Mouse (Mus musculus) forebrain, postnatal 0 days (tissue): ENCODE results near the gene Samd1. TPM values are rescaled to one million over a fixed set of nuclear protein-coding genes. Genes with fewer than 3 reads are reported as not detected.

ENCODE experiments used
- ATAC-seq: fragments of 200-750 bp; cut with Nextera tagmentation; 2 replicates; pipeline ENCODE4 v1.8.0; 2017; ENCODE audit warnings: mild to moderate bottlenecking, moderate library complexity
- DNase-seq: peaks from one replicate; pipeline ENCODE4 v3.0.0-alpha.2; 2015
- H3K27ac ChIP-seq: fragments of 300-500 bp; sonication (generic); 2 replicates; pipeline ENCODE4 v1.5.1; 2014; ENCODE audit warnings: low read depth, mild to moderate bottlenecking, antibody characterized with exemption, low read length, moderate library complexity, mixed read lengths
- H3K27me3 ChIP-seq: fragments of 300-500 bp; sonication (generic); 2 replicates; pipeline ENCODE4 v1.6.1; 2014; ENCODE audit warnings: mild to moderate bottlenecking, low read length, mixed read lengths; ENCODE audit not compliant: insufficient read depth
- H3K36me3 ChIP-seq: fragments of 300-500 bp; sonication (generic); 2 replicates; pipeline ENCODE4 v1.6.1; 2014; ENCODE audit warnings: mild to moderate bottlenecking, moderate library complexity; ENCODE audit not compliant: insufficient read depth
- H3K4me1 ChIP-seq: fragments of 300-500 bp; sonication (generic); 2 replicates; pipeline ENCODE4 v1.6.1; 2014; ENCODE audit warnings: antibody characterized with exemption; ENCODE audit not compliant: insufficient read depth
- H3K4me2 ChIP-seq: fragments of 300-500 bp; sonication (generic); 2 replicates; pipeline ENCODE4 v1.6.1; 2014; ENCODE audit warnings: low read depth, mild to moderate bottlenecking, moderate library complexity
- H3K4me3 ChIP-seq: fragments of 300-500 bp; sonication (generic); 2 replicates; pipeline ENCODE4 v1.5.1; 2014; ENCODE audit warnings: low read depth, low read length, mixed read lengths
- H3K9ac ChIP-seq: fragments of 300-500 bp; sonication (generic); 2 replicates; pipeline ENCODE4 v1.6.1; 2014; ENCODE audit warnings: mild to moderate bottlenecking
- H3K9me3 ChIP-seq: fragments of 300-500 bp; sonication (generic); 2 replicates; pipeline ENCODE4 v1.6.1; 2016; ENCODE audit warnings: low read length
- CTCF ChIP-seq: sonication (generic); IDR thresholded peaks from 2 replicates; pipeline ENCODE4 v1.5.1; 2016; ENCODE audit warnings: antibody characterized with exemption, control low read depth, low read depth
- WGBS: fragments of 180-500 bp; shearing (Covaris S2); extraction: QIAGEN DNeasy Blood & Tissue Kit; methylation state at CpG from one replicate; pipeline ENCODE4 v1.1.7; 2014; 5-methylcytosine and 5-hydroxymethylcytosine counted together
- polyA plus RNA-seq: library from polyadenylated mRNA; unstranded; fragments of >200 nt; fragmentation: Nextera tagmentation; extraction: Ambion mirVana; gene quantifications from 2 replicates; pipeline ENCODE4 v1.2.1, GENCODE M21; 2015
- total RNA-seq: library from RNA; depleted of rRNA; stranded (reverse); fragments of >200 nt; gene quantifications from 2 replicates; pipeline ENCODE4 v1.2.3, GENCODE M21; 2014

Samd1 gene
- total and polyA plus RNA-seq, 2 experiments from 2014 or later = 6.7 to 116 TPM

DNA sequence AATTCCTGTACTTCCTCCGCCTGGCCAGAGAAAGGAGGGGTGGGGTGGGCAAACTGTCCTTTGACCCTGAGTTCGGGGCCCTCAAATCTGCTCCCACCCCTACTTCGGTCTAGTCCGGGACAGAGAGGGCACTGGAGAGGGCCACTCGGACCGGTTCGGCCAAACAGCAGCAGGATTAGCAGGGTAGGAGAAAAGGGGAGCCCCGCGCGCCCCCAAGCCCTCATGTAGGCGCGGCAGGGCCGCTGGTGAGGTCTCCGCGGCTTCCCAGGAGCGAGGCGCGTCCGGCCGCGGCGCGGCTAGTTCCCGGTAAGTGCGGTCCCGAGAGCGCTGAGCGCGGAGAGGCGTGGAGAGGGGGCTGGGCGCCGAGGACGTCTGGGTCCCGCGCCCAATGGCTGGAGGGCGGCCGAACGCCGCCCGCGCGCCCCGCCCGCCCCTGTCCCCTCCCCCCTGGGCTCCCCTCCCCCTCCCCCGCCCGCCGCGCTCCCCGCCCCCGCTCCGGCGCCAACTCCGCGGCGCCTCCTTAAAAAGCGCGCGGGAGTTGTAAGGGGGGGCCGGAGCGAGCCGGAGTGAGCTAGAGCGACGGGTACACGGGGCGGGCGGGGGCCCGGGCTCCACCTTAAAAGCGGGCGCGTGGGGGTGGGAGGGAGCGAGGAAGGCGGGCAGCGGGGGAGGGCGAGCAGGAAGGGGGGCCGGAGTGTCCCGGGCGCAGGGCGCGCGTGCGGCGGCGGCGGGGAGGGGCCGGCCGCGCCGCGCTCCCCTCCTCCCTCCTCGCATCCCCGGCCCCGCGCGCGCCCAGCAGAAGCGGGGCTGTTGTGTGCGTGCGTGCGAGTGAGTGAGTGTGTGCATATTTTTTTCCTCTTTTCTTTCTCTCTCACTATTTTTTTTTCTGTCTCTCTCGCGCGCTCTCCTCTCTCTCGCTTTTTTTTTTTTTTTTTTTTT lies 636 bp upstream of the Samd1 start:
- WGBS = 2% methylated on average over 41 of the region's 103 CpGs

DNA sequence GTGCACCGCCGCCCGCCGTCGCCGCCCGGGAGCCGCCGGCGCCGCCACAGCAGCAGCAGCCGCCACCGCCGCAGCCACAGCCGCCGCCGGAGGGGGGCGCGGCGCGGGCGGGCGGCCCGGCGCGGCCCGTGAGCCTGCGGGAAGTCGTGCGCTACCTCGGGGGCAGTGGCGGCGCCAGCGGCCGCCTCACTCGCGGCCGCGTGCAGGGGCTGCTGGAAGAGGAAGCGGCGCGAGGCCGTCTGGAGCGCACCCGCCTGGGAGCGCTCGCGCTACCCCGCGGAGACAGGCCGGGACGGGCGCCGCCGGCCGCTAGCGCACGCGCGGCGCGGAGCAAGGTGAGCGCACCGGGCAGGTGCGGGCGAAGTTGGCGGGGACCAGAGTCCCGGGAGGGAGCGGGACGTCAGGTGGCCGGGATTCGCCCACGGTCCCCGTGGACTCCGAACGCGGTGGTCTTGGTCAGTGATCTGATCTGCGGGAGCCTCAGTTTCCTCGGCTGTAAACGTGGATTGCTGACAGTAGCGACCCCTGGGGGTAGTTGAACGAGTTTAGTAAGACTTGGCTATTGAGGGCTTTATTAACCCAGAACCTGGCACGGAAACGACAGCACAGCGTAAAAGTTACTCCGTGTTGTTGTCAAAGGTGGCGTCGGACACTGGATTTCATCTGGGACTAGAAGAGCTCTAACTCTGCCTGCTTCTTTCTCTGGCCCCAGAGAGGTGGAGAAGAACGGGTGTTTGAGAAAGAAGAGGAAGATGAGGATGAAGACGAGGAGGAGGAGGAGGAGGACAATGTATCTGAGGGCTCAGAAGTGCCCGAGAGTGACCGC lies 972 bp downstream of the Samd1 start:
- Histone ChIP-seq H3K4me1 (peaks cover 9% of the 10 kb centered on the region), H3K36me3 (peaks cover 28% of the 10 kb centered on the region), H3K9ac (peak overlapping the region; percentile 83), H3K9me3 (no peaks in the 10 kb centered on the region), H3K27me3 (no peaks in the 10 kb centered on the region), H3K27ac (peak overlapping the region; percentile 92), H3K4me3 (peak overlapping the region; percentile 76), H3K4me2 (peak overlapping the region; percentile 91)
- ATAC-seq = peak; percentile 42
- WGBS = under 1% methylated on average over 69 of the region's 92 CpGs
- peak; percentile 68 for TF ChIP-seq CTCF
- peak; percentile 77 for DNase-seq

More for the DNA sequence above, 636 bp upstream of the Samd1 start:
- ATAC-seq = peak; percentile 75
- peak; percentile 85 for DNase-seq
- H3K4me2 ChIP-seq = peak overlapping the region; percentile 91
- peak overlapping the region; percentile 83 for H3K9ac ChIP-seq
- no peaks in the 10 kb centered on the region for H3K27me3 ChIP-seq
- peak overlapping the region; percentile 92 for H3K27ac ChIP-seq
- no peak for TF ChIP-seq CTCF
- H3K4me3 ChIP-seq = peak overlapping the region; percentile 76
- peaks cover 35% of the 10 kb centered on the region for H3K36me3 ChIP-seq
- H3K9me3 ChIP-seq = no peaks in the 10 kb centered on the region
- H3K4me1 ChIP-seq = peaks cover 9% of the 10 kb centered on the region

DNA sequence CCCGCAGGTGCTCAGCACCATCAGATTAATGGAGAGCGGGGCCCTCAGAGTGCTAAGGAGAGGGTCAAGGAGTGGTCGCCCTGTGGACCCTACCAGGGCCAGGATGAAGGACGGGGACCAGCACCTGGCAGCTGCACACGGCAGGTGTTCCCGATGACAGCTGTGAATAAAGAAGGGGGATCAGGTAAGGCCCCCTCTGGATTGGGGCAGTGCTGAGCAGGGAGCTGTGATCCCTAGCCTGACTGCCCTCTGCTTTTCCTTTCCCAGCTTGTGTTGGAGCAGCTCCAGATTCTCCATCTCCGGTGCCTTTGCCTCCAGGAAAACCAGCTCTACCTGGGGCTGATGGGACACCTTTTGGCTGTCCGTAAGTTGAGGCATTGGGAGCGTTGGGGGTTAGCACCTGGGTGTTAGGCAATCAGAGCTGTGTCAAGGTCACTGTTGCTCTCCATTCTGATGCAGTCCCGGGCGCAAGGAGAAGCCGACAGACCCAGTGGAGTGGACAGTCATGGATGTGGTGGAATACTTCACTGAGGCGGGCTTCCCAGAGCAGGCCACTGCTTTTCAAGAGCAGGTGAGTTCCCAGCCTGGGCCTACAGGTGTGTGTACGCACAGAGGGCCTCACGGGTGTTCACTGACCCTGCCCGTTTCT lies 1.7 kb downstream of the Samd1 start:
- no peak for TF ChIP-seq CTCF
- ATAC-seq = no peak
- peak overlapping the region; percentile 76 for H3K4me3 ChIP-seq
- 67% methylated on average over 16 of the region's 16 CpGs for WGBS
- H3K27ac ChIP-seq = no peak overlapping the region
- H3K27me3 ChIP-seq = no peaks in the 10 kb centered on the region
- DNase-seq = no peak
- no peaks in the 10 kb centered on the region for H3K9me3 ChIP-seq
- H3K36me3 ChIP-seq = peaks cover 24% of the 10 kb centered on the region
- H3K9ac ChIP-seq = peak overlapping the region; percentile 83; the same call in 1 of the 2 replicates
- peak overlapping the region; percentile 91 for H3K4me2 ChIP-seq
- peaks cover 14% of the 10 kb centered on the region for H3K4me1 ChIP-seq

DNA sequence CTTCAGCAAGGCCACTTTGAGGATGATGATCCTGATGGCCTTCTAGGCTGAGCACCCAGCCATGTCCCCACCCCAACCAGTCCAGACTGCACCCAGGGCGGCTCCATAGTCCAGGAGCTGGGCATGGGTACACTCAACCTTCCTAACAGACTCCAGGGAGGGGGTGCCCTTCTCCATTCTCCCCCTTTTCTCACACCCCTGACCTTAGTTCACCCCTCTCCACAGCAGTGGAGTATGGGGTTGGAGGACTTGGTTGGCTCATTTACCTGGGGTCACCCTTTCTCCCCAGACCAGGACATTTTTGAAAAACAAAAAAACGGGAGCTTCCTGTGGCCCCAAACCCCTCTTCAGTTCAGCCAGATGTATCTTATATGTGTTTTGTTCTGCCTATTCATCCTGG lies 2.4 kb downstream of the Samd1 start:
- no peak for ATAC-seq
- Histone ChIP-seq H3K27me3 (no peaks in the 10 kb centered on the region), H3K4me2 (no peak overlapping the region), H3K4me3 (no peak overlapping the region), H3K27ac (no peak overlapping the region), H3K9ac (no peak overlapping the region), H3K4me1 (peaks cover 17% of the 10 kb centered on the region), H3K36me3 (peaks cover 18% of the 10 kb centered on the region), H3K9me3 (no peaks in the 10 kb centered on the region)
- WGBS = 92% methylated on average over 2 of the region's 2 CpGs
- no peak for DNase-seq
- no peak for TF ChIP-seq CTCF

DNA sequence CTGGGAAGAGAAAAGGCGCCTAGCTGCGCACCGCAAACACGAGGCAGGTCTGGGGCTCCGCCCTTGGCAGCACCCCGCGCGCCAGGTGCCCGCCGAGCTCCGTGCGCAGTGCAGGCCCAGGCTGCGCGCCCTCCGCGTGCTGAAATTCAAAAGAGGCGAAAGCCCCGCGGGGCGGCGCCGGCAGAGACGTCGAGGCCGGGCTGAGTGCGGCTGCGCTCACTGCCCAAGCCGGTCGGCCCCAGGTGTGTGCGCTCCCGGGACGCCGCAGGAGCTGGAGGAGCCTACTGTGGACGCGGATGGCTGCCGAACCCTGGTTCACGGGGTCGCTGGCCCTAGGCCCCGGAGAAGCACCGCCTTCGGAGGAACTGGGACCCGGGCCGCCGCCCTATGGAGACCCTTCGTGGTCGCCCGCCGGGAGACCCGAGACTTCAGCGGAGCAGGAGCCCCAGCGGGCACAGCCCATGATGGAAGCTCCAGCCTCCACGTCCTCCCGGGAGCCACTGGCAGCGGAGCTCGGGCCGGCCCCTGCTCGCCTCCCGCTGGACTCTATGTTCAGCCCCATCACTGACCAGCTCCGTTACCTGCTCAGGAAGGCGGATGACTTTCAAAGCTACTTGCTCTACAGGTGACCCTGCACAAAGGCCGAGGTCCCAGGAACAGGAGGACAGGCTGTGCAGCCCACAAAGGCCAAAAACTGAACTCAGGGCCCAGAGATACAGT lies 4.0 kb downstream of the Samd1 start, which contains the start of gene 1700067K01Rik:
Gene 1700067K01Rik, plus strand, starts transcription at position 222 of the 720 bp plus-strand sequence.
- H3K27ac ChIP-seq = no peak within 1 kb of the TSS
- H3K27me3 ChIP-seq = no peaks in the 10 kb centered on the region
- WGBS = 30% methylated on average over 61 of the region's 61 CpGs
- H3K4me3 ChIP-seq = no peak within 1 kb of the TSS
- no peaks in the 10 kb centered on the region for H3K9me3 ChIP-seq
- H3K9ac ChIP-seq = no peak within 1 kb of the TSS
- no peak within 1 kb of the TSS for H3K4me2 ChIP-seq
- peaks cover 17% of the 10 kb centered on the region for H3K4me1 ChIP-seq
- TF ChIP-seq CTCF = no peak
- H3K36me3 ChIP-seq = peaks cover 17% of the 10 kb centered on the region; the same call in 1 of the 2 replicates
- DNase-seq (no peak), ATAC-seq (no peak)

DNA sequence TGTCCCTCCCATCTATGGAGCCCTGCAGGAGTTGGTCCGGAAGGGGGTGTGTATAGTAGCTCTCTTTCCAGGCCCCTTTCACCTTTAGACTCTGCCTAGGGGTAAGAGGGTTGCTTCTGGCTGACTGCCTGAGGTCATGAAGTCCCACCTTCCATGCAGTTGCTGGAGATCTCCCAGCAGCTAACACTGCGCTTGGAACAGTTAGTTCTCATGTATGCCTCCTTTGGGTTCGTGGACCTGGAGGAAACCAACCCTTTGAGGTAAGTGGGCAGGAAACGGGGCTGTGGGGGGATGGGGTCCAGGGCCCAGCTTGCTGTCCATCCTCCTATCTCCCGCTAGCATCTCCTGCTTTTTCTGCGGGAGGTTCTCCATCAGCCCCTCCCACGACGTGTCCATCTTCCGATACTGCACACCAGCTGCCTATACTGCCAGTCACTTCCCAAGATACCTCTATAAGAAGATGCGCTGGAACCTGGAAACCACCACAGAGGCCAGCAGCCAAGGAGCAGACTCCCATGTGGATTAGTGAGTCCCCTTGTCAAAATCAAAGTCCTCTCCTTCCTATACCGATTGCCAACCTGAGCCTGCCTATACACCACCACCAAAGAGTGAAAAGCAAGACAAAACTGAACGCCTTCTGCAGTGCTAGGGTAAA lies 5.6 kb downstream of the Samd1 start:
- Histone ChIP-seq H3K9me3 (no peaks in the 10 kb centered on the region), H3K4me3 (no peak overlapping the region), H3K9ac (no peak overlapping the region), H3K27me3 (no peaks in the 10 kb centered on the region), H3K36me3 (peaks cover 17% of the 10 kb centered on the region; the same call in 1 of the 2 replicates), H3K27ac (no peak overlapping the region), H3K4me1 (peaks cover 17% of the 10 kb centered on the region), H3K4me2 (no peak overlapping the region)
- WGBS = 52% methylated on average over 12 of the region's 12 CpGs
- ATAC-seq = no peak
- TF ChIP-seq CTCF = no peak
- DNase-seq = no peak
